Mouse (Mus musculus) heart, adult 2 months (tissue): ENCODE measurements at regions not wholly inside any gene's neighbourhood (a gene's known extent, or its start where the extent isn't known, plus 50 kb on each side); places are given as distances from the start of the nearest gene placed in this dataset.

Experiments
- CTCF ChIP-seq: fragments of 200-600 bp; IDR thresholded peaks from 2 replicates; pipeline ENCODE4 v1.8.1; 2022; ENCODE audit warnings: antibody characterized with exemption, mild to moderate bottlenecking, moderate library complexity
- EP300 ChIP-seq: fragments of 200-500 bp; IDR thresholded peaks from 2 replicates; pipeline ENCODE4 v1.6.1; 2011; ENCODE audit warnings: low read depth, low read length, control low read depth; ENCODE audit not compliant: insufficient read depth

DNA sequence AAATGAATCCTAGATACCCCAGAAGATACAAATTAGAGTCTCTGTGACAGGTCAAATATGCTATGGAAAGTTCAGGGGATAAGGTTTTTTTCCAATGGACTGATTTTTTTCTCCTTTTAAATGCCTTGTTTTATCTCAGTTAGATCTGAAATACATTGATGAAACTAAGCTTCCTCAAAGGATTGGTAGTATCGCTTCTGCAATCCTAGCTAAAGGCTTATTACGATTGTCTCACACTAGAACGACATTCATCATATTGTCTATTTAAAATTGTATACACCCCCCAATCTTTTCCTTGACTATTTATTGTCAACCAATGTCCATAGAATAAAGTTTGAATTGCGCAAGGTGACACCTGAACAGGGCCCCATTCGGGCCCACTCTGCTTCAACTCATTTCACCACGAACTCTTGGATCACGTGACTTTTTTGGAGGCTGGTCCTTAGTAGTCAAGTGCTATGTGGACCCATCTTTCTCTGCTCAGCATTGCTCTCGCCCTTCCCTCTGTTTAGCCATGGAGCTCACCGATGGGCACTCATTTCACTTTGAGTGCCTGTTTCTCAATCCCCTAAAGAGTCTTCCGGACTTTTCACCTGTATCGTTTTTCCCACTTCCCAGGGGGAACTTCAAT, 85.6 kb upstream of the Ednrb start:
- TF ChIP-seq CTCF (no peak), EP300 (no peak)
